Mouse (Mus musculus) heart, embryonic 12.5 days (tissue): ENCODE measurements around the gene Fv1. TPM values are rescaled to one million over a fixed set of nuclear protein-coding genes. Genes with fewer than 3 reads are reported as not detected.

Experiments used
- ATAC-seq: fragments of 200-750 bp; cut with Nextera tagmentation; 2 replicates; pipeline ENCODE4 v1.8.0; 2017; ENCODE audit warnings: moderate TSS enrichment, moderate library complexity; ENCODE audit not compliant: insufficient number of reproducible peaks, low FRiP score
- H3K27ac ChIP-seq: fragments of 300-500 bp; sonication (generic); 2 replicates; pipeline ENCODE4 v1.5.1; 2016; ENCODE audit warnings: mild to moderate bottlenecking, moderate library complexity; ENCODE audit not compliant: poor library complexity, severe bottlenecking
- H3K27me3 ChIP-seq: fragments of 300-500 bp; sonication (generic); replicated peaks from 2 replicates; pipeline ENCODE4 v1.6.1; 2016; ENCODE audit warnings: mild to moderate bottlenecking, moderate library complexity
- H3K36me3 ChIP-seq: fragments of 300-500 bp; sonication (generic); 2 replicates; pipeline ENCODE4 v1.6.1; 2016; ENCODE audit warnings: mild to moderate bottlenecking, moderate library complexity
- H3K4me1 ChIP-seq: fragments of 300-500 bp; sonication (generic); replicated peaks from 2 replicates; pipeline ENCODE4 v1.6.1; 2016; ENCODE audit warnings: mild to moderate bottlenecking
- H3K4me2 ChIP-seq: fragments of 300-500 bp; sonication (generic); 2 replicates; pipeline ENCODE4 v1.6.1; 2016; ENCODE audit warnings: mild to moderate bottlenecking, moderate library complexity
- H3K4me3 ChIP-seq: fragments of 300-500 bp; sonication (generic); 2 replicates; pipeline ENCODE4 v1.5.1; 2016; ENCODE audit warnings: mild to moderate bottlenecking
- H3K9ac ChIP-seq: fragments of 300-500 bp; sonication (generic); 2 replicates; pipeline ENCODE4 v1.6.1; 2016; ENCODE audit warnings: mild to moderate bottlenecking, moderate library complexity
- H3K9me3 ChIP-seq: fragments of 300-500 bp; sonication (generic); replicated peaks from 2 replicates; pipeline ENCODE4 v1.6.1; 2016; ENCODE audit warnings: mild to moderate bottlenecking, moderate library complexity
- WGBS: fragments of 180-500 bp; shearing (Covaris S2); methylation state at CpG from one replicate; pipeline ENCODE4 v1.1.7; 2016; 5-methylcytosine and 5-hydroxymethylcytosine counted together
- polyA plus RNA-seq: library from polyadenylated mRNA; unstranded; fragments of >200 nt; fragmentation: Nextera tagmentation; extraction: Ambion mirVana; gene quantifications from 2 replicates; pipeline ENCODE4 v1.2.1, GENCODE M21; 2016

The Fv1 gene
- polyA plus RNA-seq, 1 experiment from 2014 or later, result 9.1 TPM

- WGBS, result 1% methylated on average over 8 of the region's 8 CpGs
- H3K27ac ChIP-seq, result peak overlapping the region; percentile 8; the same call in 1 of the 2 replicates
- ATAC-seq, result peak; percentile 1; the same call in 1 of the 2 replicates
Observed at GRCm38 (mm10) chr4:147905090-147905659, 36.4 kb downstream of the Fv1 start.

DNA sequence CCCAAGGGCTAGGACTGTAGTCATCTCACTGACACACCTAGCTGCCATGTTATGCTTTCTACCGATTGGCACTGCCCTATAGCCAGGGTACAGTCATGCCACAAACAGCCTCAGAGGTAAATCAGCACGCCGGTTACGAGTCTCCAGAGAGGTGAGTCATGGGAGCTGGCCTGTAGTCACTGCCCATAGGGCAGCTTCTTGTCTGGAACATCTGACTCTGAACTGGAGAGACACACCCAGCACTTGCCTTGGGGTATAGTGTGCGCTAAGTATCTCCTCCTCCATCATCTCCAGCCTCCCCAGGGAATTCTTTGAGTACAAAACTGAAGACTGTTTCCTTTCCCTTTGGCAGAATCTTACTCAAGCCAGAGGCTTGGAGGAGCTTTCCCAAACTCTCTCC is 37.5 kb downstream of the Fv1 start:
- Histone ChIP-seq H3K36me3 (peaks cover 38% of the 10 kb centered on the region), H3K4me3 (no peak overlapping the region), H3K27ac (no peak overlapping the region), H3K4me2 (no peak overlapping the region), H3K4me1 (peaks cover 23% of the 10 kb centered on the region), H3K9ac (no peak overlapping the region), H3K9me3 (no peaks in the 10 kb centered on the region), H3K27me3 (no peaks in the 10 kb centered on the region)
- 72% methylated on average over 5 of the region's 5 CpGs for WGBS
- ATAC-seq, result no peak

More at GRCm38 (mm10) chr4:147905090-147905659, 36.4 kb downstream of the Fv1 start:
- peaks cover 39% of the 10 kb centered on the region for H3K36me3 ChIP-seq
- peak overlapping the region; percentile 88 for H3K9ac ChIP-seq
- H3K4me1 ChIP-seq, result peaks cover 33% of the 10 kb centered on the region
- H3K4me2 ChIP-seq, result peak overlapping the region; percentile 72
- H3K9me3 ChIP-seq, result no peaks in the 10 kb centered on the region
- peak overlapping the region; percentile 78 for H3K4me3 ChIP-seq
- H3K27me3 ChIP-seq, result no peaks in the 10 kb centered on the region

- Histone ChIP-seq H3K27ac (no peak overlapping the region), H3K9ac (no peak overlapping the region), H3K9me3 (no peaks in the 10 kb centered on the region), H3K4me2 (no peak overlapping the region), H3K4me1 (peaks cover 16% of the 10 kb centered on the region), H3K36me3 (peaks cover 43% of the 10 kb centered on the region), H3K4me3 (no peak overlapping the region), H3K27me3 (no peaks in the 10 kb centered on the region)
- no peak for ATAC-seq
- WGBS, result 84% methylated on average over 5 of the region's 5 CpGs
Observed at GRCm38 (mm10) chr4:147909486-147909885, 40.7 kb downstream of the Fv1 start.

- Histone ChIP-seq H3K36me3 (peaks cover 80% of the 10 kb centered on the region), H3K4me3 (no peak overlapping the region), H3K27me3 (no peaks in the 10 kb centered on the region), H3K4me1 (peaks cover 3% of the 10 kb centered on the region), H3K27ac (no peak overlapping the region), H3K9me3 (no peaks in the 10 kb centered on the region), H3K9ac (no peak overlapping the region), H3K4me2 (no peak overlapping the region)
- 60% methylated on average over 7 of the region's 7 CpGs for whole genome bisulfite sequencing
- no peak for ATAC-seq
Observed at GRCm38 (mm10) chr4:147918459-147919121, 49.8 kb downstream of the Fv1 start.

Other genes starting within 250 kb of the Fv1 start
- gene Zfp979, start 226.5 kb upstream of the Fv1 start, polyA plus RNA-seq, result 4.2 and 4.5 TPM in 2 replicates
- gene Zfp534, start 166.4 kb upstream of the Fv1 start, polyA plus RNA-seq, result not detected in 2 replicates
- gene Zfp984, start 59.2 kb upstream of the Fv1 start, polyA plus RNA-seq, result 9.1 and 11.0 TPM in 2 replicates
- 5.0 and 5.9 TPM in 2 replicates for gene Zfp933, start 20.6 kb upstream of the Fv1 start, polyA plus RNA-seq
- 23.4 and 26.3 TPM in 2 replicates for gene Miip, start 163 bp upstream of the Fv1 start, polyA plus RNA-seq
- 121 and 123 TPM in 2 replicates for gene Mfn2, start 35.7 kb downstream of the Fv1 start, polyA plus RNA-seq
- gene Plod1, start 67.8 kb downstream of the Fv1 start, polyA plus RNA-seq, result 46.9 and 49.6 TPM in 2 replicates
- gene 2510039O18Rik, start 71.9 kb downstream of the Fv1 start, polyA plus RNA-seq, result 24.6 and 24.9 TPM in 2 replicates
- gene Nppb, start 116.8 kb downstream of the Fv1 start, polyA plus RNA-seq, result 276 and 282 TPM in 2 replicates
- gene Nppa, start 131.7 kb downstream of the Fv1 start, polyA plus RNA-seq, result 5,688 and 5,948 TPM in 2 replicates
- gene Clcn6, start 169.8 kb downstream of the Fv1 start, polyA plus RNA-seq, result 7.8 and 9.3 TPM in 2 replicates
- 15.5 and 17.0 TPM in 2 replicates for gene Mthfr, start 170.1 kb downstream of the Fv1 start, polyA plus RNA-seq
- gene Agtrap, start 219.1 kb downstream of the Fv1 start, polyA plus RNA-seq, result 18.9 and 19.8 TPM in 2 replicates